Mouse (Mus musculus): ENCODE data around the gene Aph1c. TPM values are rescaled to one million over a fixed set of nuclear protein-coding genes. Genes with fewer than 3 reads are reported as not detected.
"Not testable (repeated sequence)": the region's sequence is repeated elsewhere in the genome, so short reads cannot be mapped to it uniquely, and the experiment has no call there.

Aph1c gene
- polyA plus RNA-seq, 1 experiment from 2014 or later, result 1.0 TPM

DNA sequence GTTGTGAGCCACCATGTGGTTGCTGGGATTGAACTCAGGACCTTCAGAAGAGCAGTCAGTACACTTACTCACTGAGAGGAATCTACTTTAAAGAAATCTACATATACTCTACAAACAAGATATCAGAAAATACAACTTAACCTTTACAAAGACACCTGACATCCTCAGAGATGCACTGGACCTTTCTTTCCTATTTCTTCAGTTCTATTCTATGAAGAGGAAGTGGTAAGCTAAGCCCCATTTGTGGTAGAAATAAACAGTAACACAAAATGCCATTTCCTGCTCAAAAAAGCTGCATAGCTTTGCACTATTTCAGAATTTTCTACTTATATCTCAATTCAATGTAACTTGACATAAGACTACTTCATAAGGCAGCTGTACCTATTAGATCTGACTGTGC is 39.0 kb upstream of the Aph1c start:
- no peak overlapping the region for H3K4me2 ChIP-seq (ENCODE audit: low read depth)
- no peaks in the 10 kb centered on the region for H3K27me3 ChIP-seq (ENCODE audit: control insufficient read depth, insufficient read depth, low read length)
- no peaks in the 10 kb centered on the region for H3K4me1 ChIP-seq (ENCODE audit: control insufficient read depth, insufficient read depth, low read length)
- ATAC-seq (ENCODE audit: insufficient read depth, low FRiP score, low TSS enrichment), result no peak
- DNase-seq (ENCODE audit: low spot score), result no peak
- H3K36me3 ChIP-seq (ENCODE audit: control insufficient read depth, insufficient read depth, low read length), result no peaks in the 10 kb centered on the region
- H3K9me3 ChIP-seq (ENCODE audit: control insufficient read depth, low read length), result no peaks in the 10 kb centered on the region
- no peak overlapping the region for H3K27ac ChIP-seq (ENCODE audit: low read depth, low read length)
- no peak overlapping the region for H3K4me3 ChIP-seq (ENCODE audit: low read depth, low read length)
- H3K9ac ChIP-seq (ENCODE audit: low read length), result no peak overlapping the region

DNA sequence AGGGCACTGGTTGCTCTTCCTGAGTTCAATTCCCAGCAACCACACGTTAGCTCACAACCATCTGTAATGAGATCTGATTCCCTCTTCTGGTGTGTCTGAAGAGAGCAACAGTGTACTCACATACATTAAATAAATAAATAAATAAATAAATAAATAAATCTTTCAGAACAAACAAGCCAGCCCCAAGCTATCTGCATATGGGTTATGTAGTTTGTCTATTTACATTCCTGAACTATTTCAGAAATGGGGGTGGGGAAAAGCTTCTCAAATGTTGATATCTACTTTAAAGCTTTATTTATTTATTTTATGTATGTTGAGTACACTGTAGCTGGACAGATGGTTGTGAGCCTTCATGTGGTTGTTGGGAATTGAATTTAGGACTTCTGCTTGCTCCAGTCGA is 38.5 kb upstream of the Aph1c start:
- H3K4me1 ChIP-seq (ENCODE audit: control insufficient read depth, insufficient read depth, low read length); H3K4me2 ChIP-seq (ENCODE audit: low read depth); H3K9ac ChIP-seq (ENCODE audit: low read length); H3K9me3 ChIP-seq (ENCODE audit: control insufficient read depth, low read length); H3K36me3 ChIP-seq (ENCODE audit: control insufficient read depth, insufficient read depth, low read length); ATAC-seq (ENCODE audit: insufficient read depth, low FRiP score, low TSS enrichment); H3K27ac ChIP-seq (ENCODE audit: low read depth, low read length); H3K4me3 ChIP-seq (ENCODE audit: low read depth, low read length); H3K27me3 ChIP-seq (ENCODE audit: control insufficient read depth, insufficient read depth, low read length); DNase-seq (ENCODE audit: low spot score): not testable (repeated sequence)
- 86% methylated on average over 2 of the region's 2 CpGs for WGBS

DNA sequence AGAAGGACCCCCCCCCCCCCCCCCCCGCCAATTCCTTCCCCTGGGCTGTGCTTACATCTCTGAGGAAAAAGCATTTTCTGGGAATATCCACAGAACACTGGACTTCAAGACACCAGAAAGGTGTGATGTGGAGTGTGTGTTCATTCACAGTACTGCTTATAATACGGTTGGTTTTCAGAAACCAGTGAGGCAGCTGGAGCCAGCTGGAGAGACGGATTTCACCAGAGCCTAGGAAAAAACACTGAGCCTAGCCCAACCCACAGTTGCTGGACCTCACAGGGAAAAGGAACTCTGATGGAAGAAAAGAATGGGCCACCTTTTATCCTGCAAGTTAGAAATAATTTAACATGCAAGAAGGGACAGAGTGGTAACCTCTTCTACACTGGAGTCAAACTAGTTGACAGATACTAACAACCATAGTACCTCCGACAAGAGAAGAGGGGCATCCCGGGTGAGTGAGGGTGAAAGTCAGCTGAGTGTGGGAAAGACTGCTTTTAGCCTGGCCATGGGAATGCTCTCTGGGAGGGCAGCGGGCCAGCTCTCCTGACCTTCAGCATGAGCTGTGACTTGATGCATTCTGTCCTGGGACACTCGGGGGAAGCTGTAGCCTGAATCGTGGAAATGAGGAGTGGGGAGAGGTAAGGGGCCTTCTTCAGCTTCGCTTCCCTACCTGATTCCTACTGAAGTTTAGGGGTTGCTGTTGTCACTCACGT is 37.6 kb upstream of the Aph1c start:
- no peaks in the 10 kb centered on the region for H3K9me3 ChIP-seq (ENCODE audit: control insufficient read depth, low read length)
- H3K4me3 ChIP-seq (ENCODE audit: low read depth, low read length), result no peak overlapping the region
- no peak overlapping the region for H3K4me2 ChIP-seq (ENCODE audit: low read depth)
- DNase-seq (ENCODE audit: low spot score) (no peak), ATAC-seq (ENCODE audit: insufficient read depth, low FRiP score, low TSS enrichment) (no peak)
- no peaks in the 10 kb centered on the region for H3K36me3 ChIP-seq (ENCODE audit: control insufficient read depth, insufficient read depth, low read length)
- H3K9ac ChIP-seq (ENCODE audit: low read length), result no peak overlapping the region
- no peaks in the 10 kb centered on the region for H3K27me3 ChIP-seq (ENCODE audit: control insufficient read depth, insufficient read depth, low read length)
- whole genome bisulfite sequencing, result 89% methylated on average over 10 of the region's 10 CpGs
- no peak overlapping the region for H3K27ac ChIP-seq (ENCODE audit: low read depth, low read length)
- H3K4me1 ChIP-seq (ENCODE audit: control insufficient read depth, insufficient read depth, low read length), result no peaks in the 10 kb centered on the region

DNA sequence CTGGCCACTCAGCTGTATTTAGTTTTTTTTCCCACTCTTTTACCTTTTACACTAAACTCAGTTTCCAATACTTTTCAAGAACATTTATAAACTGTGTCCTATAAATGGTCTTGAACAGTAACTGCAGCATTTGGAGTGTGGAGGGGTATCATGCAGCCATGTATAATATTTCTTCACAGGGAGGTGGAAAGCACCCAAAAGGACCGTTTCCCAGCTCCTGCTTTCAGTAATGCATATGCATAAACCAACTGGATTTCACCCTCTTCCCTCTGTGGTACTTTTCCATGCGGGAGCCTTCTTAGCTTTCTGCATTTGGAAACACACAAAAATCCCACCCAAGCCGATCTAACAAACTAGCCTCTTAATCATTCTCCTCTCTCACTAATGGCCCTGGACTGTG is 30.2 kb upstream of the Aph1c start:
- Histone ChIP-seq H3K9me3 (ENCODE audit: control insufficient read depth, low read length) (no peaks in the 10 kb centered on the region), H3K4me1 (ENCODE audit: control insufficient read depth, insufficient read depth, low read length) (no peaks in the 10 kb centered on the region), H3K4me2 (ENCODE audit: low read depth) (no peak overlapping the region), H3K27ac (ENCODE audit: low read depth, low read length) (no peak overlapping the region), H3K4me3 (ENCODE audit: low read depth, low read length) (no peak overlapping the region), H3K36me3 (ENCODE audit: control insufficient read depth, insufficient read depth, low read length) (no peaks in the 10 kb centered on the region; the same call in 1 of the 2 replicates), H3K27me3 (ENCODE audit: control insufficient read depth, insufficient read depth, low read length) (no peaks in the 10 kb centered on the region), H3K9ac (ENCODE audit: low read length) (no peak overlapping the region)
- DNase-seq (ENCODE audit: low spot score) (no peak), ATAC-seq (ENCODE audit: insufficient read depth, low FRiP score, low TSS enrichment) (no peak)
- 71% methylated on average over 3 of the region's 3 CpGs for WGBS

DNA sequence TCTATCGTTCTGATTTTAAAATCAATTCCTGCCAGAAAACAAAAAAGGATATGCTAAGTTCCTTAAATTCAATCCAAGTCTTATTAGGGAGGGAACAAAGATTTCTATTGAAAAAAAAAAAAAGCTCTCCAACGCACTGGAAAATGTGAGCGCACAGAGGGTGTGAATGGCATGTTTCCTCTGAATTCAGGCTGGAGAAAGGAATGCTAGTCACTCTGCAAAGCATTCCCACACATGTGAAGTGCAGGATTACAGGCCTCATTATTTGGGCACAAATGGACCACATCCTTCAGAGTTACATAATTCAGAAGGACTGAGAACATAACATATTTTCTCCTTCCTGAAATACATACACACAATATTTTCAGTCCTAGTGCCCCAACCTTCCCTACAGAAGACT is 28.9 kb upstream of the Aph1c start:
- DNase-seq (ENCODE audit: low spot score), result no peak
- Histone ChIP-seq H3K27me3 (ENCODE audit: control insufficient read depth, insufficient read depth, low read length) (no peaks in the 10 kb centered on the region), H3K9ac (ENCODE audit: low read length) (no peak overlapping the region), H3K36me3 (ENCODE audit: control insufficient read depth, insufficient read depth, low read length) (no peaks in the 10 kb centered on the region; the same call in 1 of the 2 replicates), H3K9me3 (ENCODE audit: control insufficient read depth, low read length) (no peaks in the 10 kb centered on the region), H3K4me1 (ENCODE audit: control insufficient read depth, insufficient read depth, low read length) (no peaks in the 10 kb centered on the region), H3K4me2 (ENCODE audit: low read depth) (no peak overlapping the region), H3K4me3 (ENCODE audit: low read depth, low read length) (no peak overlapping the region), H3K27ac (ENCODE audit: low read depth, low read length) (no peak overlapping the region)
- WGBS, result 60% methylated on average over 3 of the region's 3 CpGs
- no peak for ATAC-seq (ENCODE audit: insufficient read depth, low FRiP score, low TSS enrichment)

DNA sequence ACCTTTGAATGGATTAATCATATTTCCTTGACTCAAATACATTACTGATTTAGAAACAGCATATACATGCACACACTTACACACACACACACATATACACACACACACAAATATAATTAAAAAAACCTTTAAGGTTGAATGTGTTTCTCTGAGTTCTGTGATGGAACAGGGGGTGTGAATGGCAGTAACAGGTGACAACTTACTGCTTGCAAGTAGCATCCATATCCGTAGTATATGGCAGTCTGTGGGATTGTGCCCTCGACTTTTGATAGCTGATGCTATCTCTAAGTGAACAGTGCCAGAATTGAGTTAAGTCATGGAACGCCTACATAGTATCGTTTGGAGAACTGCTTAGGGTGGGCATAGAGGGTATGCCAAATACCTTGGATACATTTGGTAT is 27.7 kb upstream of the Aph1c start:
- Histone ChIP-seq H3K4me3 (ENCODE audit: low read depth, low read length) (no peak overlapping the region), H3K36me3 (ENCODE audit: control insufficient read depth, insufficient read depth, low read length) (no peaks in the 10 kb centered on the region; the same call in 1 of the 2 replicates), H3K27me3 (ENCODE audit: control insufficient read depth, insufficient read depth, low read length) (no peaks in the 10 kb centered on the region), H3K27ac (ENCODE audit: low read depth, low read length) (no peak overlapping the region), H3K4me1 (ENCODE audit: control insufficient read depth, insufficient read depth, low read length) (no peaks in the 10 kb centered on the region), H3K9ac (ENCODE audit: low read length) (no peak overlapping the region), H3K9me3 (ENCODE audit: control insufficient read depth, low read length) (no peaks in the 10 kb centered on the region), H3K4me2 (ENCODE audit: low read depth) (no peak overlapping the region)
- DNase-seq (ENCODE audit: low spot score), result no peak
- no peak for ATAC-seq (ENCODE audit: insufficient read depth, low FRiP score, low TSS enrichment)
- 91% methylated on average over 4 of the region's 4 CpGs for WGBS

DNA sequence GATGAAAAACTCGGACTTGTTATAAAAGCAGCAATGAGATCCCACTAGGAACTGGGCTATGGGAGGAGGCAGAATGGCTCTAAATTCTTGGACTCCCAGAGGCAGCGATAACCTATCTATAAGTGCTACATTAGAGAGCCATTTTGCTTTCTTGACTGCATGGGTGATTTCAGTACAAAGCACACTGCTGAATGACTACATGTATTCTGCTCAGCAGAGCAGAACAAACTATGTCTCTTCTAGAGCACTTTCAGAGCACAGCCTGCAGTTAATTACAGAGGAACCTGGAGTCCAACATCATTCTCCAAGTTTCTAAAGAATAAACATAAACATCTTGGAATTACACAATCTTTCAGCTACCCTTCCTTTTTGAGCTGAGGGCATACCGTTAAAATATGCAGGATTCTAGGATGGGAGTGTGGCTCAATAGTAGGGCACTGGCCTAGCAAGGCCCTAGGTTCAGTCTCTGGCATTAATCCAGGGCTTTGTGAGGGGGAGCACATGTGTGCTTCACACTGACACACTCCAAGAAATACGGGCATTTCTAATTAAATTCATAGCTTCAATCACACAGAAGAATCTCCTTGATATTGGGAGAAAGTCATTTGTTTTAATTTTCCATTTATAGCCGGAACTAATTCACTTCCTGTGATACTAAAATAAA is 26.7 kb upstream of the Aph1c start:
- DNase-seq (ENCODE audit: low spot score) (no peak), ATAC-seq (ENCODE audit: insufficient read depth, low FRiP score, low TSS enrichment) (no peak)
- Histone ChIP-seq H3K4me2 (ENCODE audit: low read depth) (no peak overlapping the region), H3K9ac (ENCODE audit: low read length) (no peak overlapping the region), H3K36me3 (ENCODE audit: control insufficient read depth, insufficient read depth, low read length) (no peaks in the 10 kb centered on the region; the same call in 1 of the 2 replicates), H3K27ac (ENCODE audit: low read depth, low read length) (no peak overlapping the region), H3K4me1 (ENCODE audit: control insufficient read depth, insufficient read depth, low read length) (no peaks in the 10 kb centered on the region), H3K9me3 (ENCODE audit: control insufficient read depth, low read length) (no peaks in the 10 kb centered on the region), H3K4me3 (ENCODE audit: low read depth, low read length) (no peak overlapping the region), H3K27me3 (ENCODE audit: control insufficient read depth, insufficient read depth, low read length) (no peaks in the 10 kb centered on the region)
- WGBS, result 84% methylated on average over 5 of the region's 5 CpGs

DNA sequence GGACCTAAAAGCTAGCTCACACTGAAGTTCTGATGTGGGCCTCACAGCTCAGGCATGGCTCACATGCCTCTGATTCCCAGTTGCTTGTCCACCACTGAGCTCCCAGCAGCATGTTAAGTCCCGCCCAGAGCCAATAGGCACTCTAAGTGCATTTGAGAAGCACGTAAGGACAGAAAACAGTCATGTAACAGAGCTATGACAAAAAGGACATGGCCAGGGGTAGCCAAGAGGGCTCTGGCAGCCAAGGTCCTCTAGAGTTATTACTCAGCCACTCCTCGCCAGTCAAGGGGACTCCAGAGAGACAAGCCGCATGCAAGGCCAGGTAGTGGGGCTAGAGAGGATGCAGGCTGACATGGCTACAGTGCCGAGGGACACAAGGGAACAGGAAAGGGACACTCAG is 25.0 kb upstream of the Aph1c start:
- Histone ChIP-seq H3K36me3 (ENCODE audit: control insufficient read depth, insufficient read depth, low read length) (no peaks in the 10 kb centered on the region; the same call in 1 of the 2 replicates), H3K27me3 (ENCODE audit: control insufficient read depth, insufficient read depth, low read length) (no peaks in the 10 kb centered on the region), H3K9me3 (ENCODE audit: control insufficient read depth, low read length) (no peaks in the 10 kb centered on the region), H3K9ac (ENCODE audit: low read length) (no peak overlapping the region), H3K4me1 (ENCODE audit: control insufficient read depth, insufficient read depth, low read length) (no peaks in the 10 kb centered on the region), H3K4me3 (ENCODE audit: low read depth, low read length) (no peak overlapping the region), H3K4me2 (ENCODE audit: low read depth) (no peak overlapping the region), H3K27ac (ENCODE audit: low read depth, low read length) (no peak overlapping the region)
- no peak for ATAC-seq (ENCODE audit: insufficient read depth, low FRiP score, low TSS enrichment)
- no peak for DNase-seq (ENCODE audit: low spot score)
- 94% methylated on average over 5 of the region's 5 CpGs for WGBS

DNA sequence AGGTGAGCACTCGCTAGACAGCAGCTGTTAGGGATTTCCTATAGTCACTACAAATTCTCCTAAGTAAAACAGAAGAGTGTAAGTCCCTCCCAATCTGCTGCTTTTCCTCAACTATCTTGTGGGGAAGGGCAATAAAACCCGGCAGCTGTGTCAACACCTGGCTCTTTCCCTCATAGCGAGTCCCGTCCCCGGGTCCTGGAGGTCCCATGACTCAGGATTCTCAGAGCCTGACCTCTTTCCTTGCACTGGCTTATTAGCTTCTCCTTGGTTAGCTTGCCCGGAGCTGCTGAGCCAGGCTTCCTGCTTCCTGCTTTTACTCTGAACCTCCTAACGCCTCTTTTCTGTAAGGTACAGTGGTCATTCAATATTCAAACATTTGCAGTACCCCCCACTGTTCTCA is 21.3 kb upstream of the Aph1c start:
- Histone ChIP-seq H3K4me2 (ENCODE audit: low read depth) (no peak overlapping the region), H3K27ac (ENCODE audit: low read depth, low read length) (no peak overlapping the region), H3K4me3 (ENCODE audit: low read depth, low read length) (no peak overlapping the region), H3K27me3 (ENCODE audit: control insufficient read depth, insufficient read depth, low read length) (no peaks in the 10 kb centered on the region), H3K9ac (ENCODE audit: low read length) (no peak overlapping the region), H3K9me3 (ENCODE audit: control insufficient read depth, low read length) (no peaks in the 10 kb centered on the region), H3K4me1 (ENCODE audit: control insufficient read depth, insufficient read depth, low read length) (no peaks in the 10 kb centered on the region), H3K36me3 (ENCODE audit: control insufficient read depth, insufficient read depth, low read length) (no peaks in the 10 kb centered on the region; the same call in 1 of the 2 replicates)
- no peak for ATAC-seq (ENCODE audit: insufficient read depth, low FRiP score, low TSS enrichment)
- peak; percentile 19 for DNase-seq (ENCODE audit: low spot score)
- WGBS, result 39% methylated on average over 7 of the region's 7 CpGs

Measured in neural tube, embryonic 11.5 days (tissue).